8 mouse cellular contexts compared by ENCODE assay signal in genomic region chr11:4187318-4187700, GRCm38 (mm10). TPM values are rescaled to one million over a fixed set of nuclear protein-coding genes. Genes with fewer than 3 reads are reported as not detected.
DNase-seq lines count a peak whose midpoint lies in the region; ATAC-seq lines count a peak whose summit lies in the region.

No protein-coding gene starts in this region.

- H3K36me3 ChIP-seq in lung, embryonic 16.5 days (ENCODE audit: control insufficient read depth, insufficient read depth, low read length), result peaks cover 2% of the 10 kb centered on the region; the same call in 1 of the 2 replicates
- no peaks in the 10 kb centered on the region for H3K36me3 ChIP-seq in embryonic facial prominence, embryonic 11.5 days (replicated peaks; ENCODE audit: control insufficient read depth, insufficient read depth, low read depth, low read length)
- H3K36me3 ChIP-seq in intestine, embryonic 15.5 days, result no peaks in the 10 kb centered on the region; the same call in 1 of the 2 replicates
- H3K36me3 ChIP-seq in neural tube, embryonic 14.5 days (ENCODE audit: control insufficient read depth, insufficient read depth, low read length), result peaks cover 10% of the 10 kb centered on the region

- no peaks in the 10 kb centered on the region for H3K9me3 ChIP-seq in lung, embryonic 16.5 days (ENCODE audit: control insufficient read depth, low read length)
- no peaks in the 10 kb centered on the region for H3K9me3 ChIP-seq in embryonic facial prominence, embryonic 11.5 days (replicated peaks; ENCODE audit: control insufficient read depth, low read length)
- no peaks in the 10 kb centered on the region for H3K9me3 ChIP-seq in intestine, embryonic 15.5 days
- no peaks in the 10 kb centered on the region for H3K9me3 ChIP-seq in neural tube, embryonic 14.5 days (ENCODE audit: control insufficient read depth, low read length)

- H3K4me3 ChIP-seq in lung, embryonic 16.5 days (ENCODE audit: low read length), result peak overlapping the region; percentile 92
- peak overlapping the region; percentile 83 for H3K4me3 ChIP-seq in embryonic facial prominence, embryonic 11.5 days (ENCODE audit: low read depth, low read length)
- H3K4me3 ChIP-seq in intestine, embryonic 15.5 days (replicated peaks), result peak overlapping the region; percentile 95
- H3K4me3 ChIP-seq in neural tube, embryonic 14.5 days (ENCODE audit: low read depth, low read length), result peak overlapping the region; percentile 74

- intact Hi-C loops in left cerebral cortex, postnatal 36 days (cut with DNase I), result no loop called here

- H3K27ac ChIP-seq in lung, embryonic 16.5 days (ENCODE audit: low read length), result no peak overlapping the region
- no peak overlapping the region for H3K27ac ChIP-seq in embryonic facial prominence, embryonic 11.5 days (replicated peaks; ENCODE audit: low read depth, low read length)
- H3K27ac ChIP-seq in intestine, embryonic 15.5 days, result peak overlapping the region; percentile 67; the same call in 1 of the 2 replicates
- H3K27ac ChIP-seq in neural tube, embryonic 14.5 days (ENCODE audit: low read depth, low read length), result no peak overlapping the region

- DNase-seq in lung, postnatal 10 days, result no peak
- DNase-seq in embryonic facial prominence, embryonic 11.5 days (ENCODE audit: low spot score), result no peak
- DNase-seq in Muller cell, postnatal 12 days (ENCODE audit: inconsistent ontology term), result no peak
- no peak for DNase-seq in left cerebral cortex, postnatal 36 days (ENCODE audit: low spot score in 2 of 2)
- DNase-seq in thymus, postnatal 0 days (ENCODE audit: low spot score), result no peak

- no peak for ATAC-seq in lung, embryonic 16.5 days (ENCODE audit: low read depth)
- ATAC-seq in embryonic facial prominence, embryonic 11.5 days (replicated peaks; ENCODE audit: insufficient number of reproducible peaks, low FRiP score, low TSS enrichment, low read depth), result no peak; the same call in 1 of the 2 replicates
- ATAC-seq in intestine, embryonic 15.5 days, result no peak
- no peak; the same call in 1 of the 2 replicates for ATAC-seq in neural tube, embryonic 14.5 days (ENCODE audit: low read depth)

- H3K4me1 ChIP-seq in lung, embryonic 16.5 days (replicated peaks; ENCODE audit: control insufficient read depth, insufficient read depth, low read length), result peaks cover 10% of the 10 kb centered on the region
- no peaks in the 10 kb centered on the region; the same call in none of the 2 replicates for H3K4me1 ChIP-seq in embryonic facial prominence, embryonic 11.5 days (ENCODE audit: control insufficient read depth, insufficient read depth, low read length)
- H3K4me1 ChIP-seq in intestine, embryonic 15.5 days (replicated peaks), result peaks cover 31% of the 10 kb centered on the region
- peaks cover 13% of the 10 kb centered on the region for H3K4me1 ChIP-seq in neural tube, embryonic 14.5 days (ENCODE audit: control insufficient read depth, insufficient read depth, low read length)

- peak overlapping the region; percentile 97 for H3K9ac ChIP-seq in lung, embryonic 16.5 days (ENCODE audit: low read length)
- peak overlapping the region; percentile 87 for H3K9ac ChIP-seq in embryonic facial prominence, embryonic 11.5 days (replicated peaks; ENCODE audit: low read length)
- peak overlapping the region; percentile 93 for H3K9ac ChIP-seq in intestine, embryonic 15.5 days
- H3K9ac ChIP-seq in neural tube, embryonic 14.5 days (replicated peaks; ENCODE audit: low read depth, low read length), result peak overlapping the region; percentile 89

- no peaks in the 10 kb centered on the region for H3K27me3 ChIP-seq in lung, embryonic 16.5 days (ENCODE audit: control insufficient read depth, insufficient read depth, low read depth, low read length)
- no peaks in the 10 kb centered on the region for H3K27me3 ChIP-seq in embryonic facial prominence, embryonic 11.5 days (ENCODE audit: control insufficient read depth, insufficient read depth, low read length)
- H3K27me3 ChIP-seq in intestine, embryonic 15.5 days (replicated peaks), result no peaks in the 10 kb centered on the region
- no peaks in the 10 kb centered on the region for H3K27me3 ChIP-seq in neural tube, embryonic 14.5 days (ENCODE audit: control insufficient read depth, insufficient read depth, low read length)

- H3K4me2 ChIP-seq in lung, embryonic 16.5 days (ENCODE audit: low read depth, low read length), result peak overlapping the region; percentile 92
- H3K4me2 ChIP-seq in embryonic facial prominence, embryonic 11.5 days (ENCODE audit: low read depth, low read length), result peak overlapping the region; percentile 90
- peak overlapping the region; percentile 86 for H3K4me2 ChIP-seq in intestine, embryonic 15.5 days (replicated peaks)
- H3K4me2 ChIP-seq in neural tube, embryonic 14.5 days (ENCODE audit: low read depth, low read length), result peak overlapping the region; percentile 81

- WGBS in lung, embryonic 16.5 days, result 11% methylated on average over 9 of the region's 9 CpGs
- 15% methylated on average over 9 of the region's 9 CpGs for WGBS in embryonic facial prominence, embryonic 11.5 days
- 14% methylated on average over 9 of the region's 9 CpGs for WGBS in intestine, embryonic 15.5 days
- WGBS in neural tube, embryonic 14.5 days, result 16% methylated on average over 9 of the region's 9 CpGs

RNA-seq across cellular contexts. Expression of gene Tbc1d10a, which starts 0.7 kb away (rescaled TPM):
- 30.5 and 34.3 TPM in 2 replicates for polyA plus RNA-seq in lung, embryonic 16.5 days (2015; fragmentation: Nextera tagmentation; extraction: Ambion mirVana)
- 15.9 and 18.1 TPM in 2 replicates for polyA plus RNA-seq in embryonic facial prominence, embryonic 11.5 days (2014; fragmentation: Nextera tagmentation; extraction: Ambion mirVana)
- 32.3 and 32.4 TPM in 2 replicates for polyA plus RNA-seq in intestine, embryonic 15.5 days (2015; fragmentation: Nextera tagmentation; extraction: Ambion mirVana)
- polyA plus RNA-seq in neural tube, embryonic 14.5 days (2014; fragmentation: Nextera tagmentation; extraction: Ambion mirVana), result 19.8 and 24.6 TPM in 2 replicates
- 10 to 100 TPM; 32.7 to 36.2 TPM for total RNA-seq in left cerebral cortex, postnatal 36 days (2021)
- polyA plus RNA-seq in thymus, postnatal 0 days (2015; fragmentation: Nextera tagmentation; extraction: Ambion mirVana), result 50.1 and 58.2 TPM in 2 replicates

RNA-seq across cellular contexts. Expression of gene Sf3a1, which starts 27.2 kb away (rescaled TPM):
- polyA plus RNA-seq in lung, embryonic 16.5 days (2015; fragmentation: Nextera tagmentation; extraction: Ambion mirVana), result 42.1 and 48.9 TPM in 2 replicates
- 82.7 and 84.6 TPM in 2 replicates for polyA plus RNA-seq in embryonic facial prominence, embryonic 11.5 days (2014; fragmentation: Nextera tagmentation; extraction: Ambion mirVana)
- polyA plus RNA-seq in intestine, embryonic 15.5 days (2015; fragmentation: Nextera tagmentation; extraction: Ambion mirVana), result 43.8 and 47.1 TPM in 2 replicates
- polyA plus RNA-seq in neural tube, embryonic 14.5 days (2014; fragmentation: Nextera tagmentation; extraction: Ambion mirVana), result 53.0 and 56.6 TPM in 2 replicates
- total RNA-seq in left cerebral cortex, postnatal 36 days (2021), result 10 to 100 TPM; 61.3 to 65.3 TPM
- 35.4 and 42.0 TPM in 2 replicates for polyA plus RNA-seq in thymus, postnatal 0 days (2015; fragmentation: Nextera tagmentation; extraction: Ambion mirVana)

RNA-seq across cellular contexts. Expression of gene Ccdc157, which starts 27.2 kb away (rescaled TPM):
- polyA plus RNA-seq in lung, embryonic 16.5 days (2015; fragmentation: Nextera tagmentation; extraction: Ambion mirVana), result 9.2 and 11.4 TPM in 2 replicates
- 3.5 and 3.6 TPM in 2 replicates for polyA plus RNA-seq in embryonic facial prominence, embryonic 11.5 days (2014; fragmentation: Nextera tagmentation; extraction: Ambion mirVana)
- 3.7 and 3.8 TPM in 2 replicates for polyA plus RNA-seq in intestine, embryonic 15.5 days (2015; fragmentation: Nextera tagmentation; extraction: Ambion mirVana)
- polyA plus RNA-seq in neural tube, embryonic 14.5 days (2014; fragmentation: Nextera tagmentation; extraction: Ambion mirVana), result 5.8 and 6.7 TPM in 2 replicates
- total RNA-seq in left cerebral cortex, postnatal 36 days (2021), result 10 to 100 TPM; 16.0 to 18.1 TPM
- 2.0 and 2.2 TPM in 2 replicates for polyA plus RNA-seq in thymus, postnatal 0 days (2015; fragmentation: Nextera tagmentation; extraction: Ambion mirVana)

RNA-seq across cellular contexts. Expression of gene Castor1, which starts 30.7 kb away (rescaled TPM):
- 6.5 and 9.1 TPM in 2 replicates for polyA plus RNA-seq in lung, embryonic 16.5 days (2015; fragmentation: Nextera tagmentation; extraction: Ambion mirVana)
- 1.7 and 2.3 TPM in 2 replicates for polyA plus RNA-seq in embryonic facial prominence, embryonic 11.5 days (2014; fragmentation: Nextera tagmentation; extraction: Ambion mirVana)
- 3.1 and 4.5 TPM in 2 replicates for polyA plus RNA-seq in intestine, embryonic 15.5 days (2015; fragmentation: Nextera tagmentation; extraction: Ambion mirVana)
- polyA plus RNA-seq in neural tube, embryonic 14.5 days (2014; fragmentation: Nextera tagmentation; extraction: Ambion mirVana), result 3.0 and 4.4 TPM in 2 replicates
- total RNA-seq in left cerebral cortex, postnatal 36 days (2021), result 1 to 10 TPM; 4.3 to 5.3 TPM
- polyA plus RNA-seq in thymus, postnatal 0 days (2015; fragmentation: Nextera tagmentation; extraction: Ambion mirVana), result 37.9 and 45.8 TPM in 2 replicates

RNA-seq across cellular contexts. Expression of gene Osm, which starts 48.9 kb away (rescaled TPM):
- polyA plus RNA-seq in lung, embryonic 16.5 days (2015; fragmentation: Nextera tagmentation; extraction: Ambion mirVana), result 0.25 and 0.28 TPM in 2 replicates
- not detected in 2 replicates for polyA plus RNA-seq in embryonic facial prominence, embryonic 11.5 days (2014; fragmentation: Nextera tagmentation; extraction: Ambion mirVana)
- 0.20 and 0.26 TPM in 2 replicates for polyA plus RNA-seq in intestine, embryonic 15.5 days (2015; fragmentation: Nextera tagmentation; extraction: Ambion mirVana)
- polyA plus RNA-seq in neural tube, embryonic 14.5 days (2014; fragmentation: Nextera tagmentation; extraction: Ambion mirVana), result 0.12 TPM in 1 of 2 replicates, not detected in the other
- not detected for total RNA-seq in left cerebral cortex, postnatal 36 days (2021)
- 2.1 and 2.6 TPM in 2 replicates for polyA plus RNA-seq in thymus, postnatal 0 days (2015; fragmentation: Nextera tagmentation; extraction: Ambion mirVana)
